Mouse (Mus musculus) lung, postnatal 0 days (tissue): ENCODE results near the gene Cd81.

Experiments used
- CTCF ChIP-seq: IDR thresholded peaks from 2 replicates; pipeline ENCODE4 v1.5.1; 2016; ENCODE audit warnings: antibody characterized with exemption, mild to moderate bottlenecking
- EP300 ChIP-seq: IDR thresholded peaks from 2 replicates; pipeline ENCODE4 v1.6.1; 2016; ENCODE audit warnings: antibody characterized with exemption, mild to moderate bottlenecking, control low read depth

DNA sequence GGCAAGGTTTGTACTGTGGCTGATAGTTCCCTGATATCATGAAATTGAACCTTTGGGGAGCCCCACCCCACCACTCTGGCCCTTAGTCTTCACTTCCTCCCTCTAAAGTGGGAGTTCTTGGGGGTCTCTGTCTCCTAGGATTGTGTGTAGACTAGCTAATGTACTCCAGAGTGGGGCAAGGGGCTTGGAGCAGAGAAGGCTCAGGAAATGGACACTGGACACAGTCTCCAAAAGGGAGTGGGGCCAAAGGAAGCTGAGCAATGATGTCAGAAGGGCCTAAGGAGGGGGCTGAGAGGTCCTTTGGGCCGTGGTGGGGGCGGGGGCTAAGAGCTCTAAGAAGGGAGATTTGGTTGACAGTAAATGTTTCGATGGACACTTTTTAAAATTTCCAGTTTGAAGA lies 2.5 kb downstream of the Cd81 start:
- TF ChIP-seq CTCF, result no peak
- no peak for TF ChIP-seq EP300
